Mouse (Mus musculus) adrenal gland, postnatal 10 days (tissue): ENCODE measurements around the gene Isca2. TPM values are rescaled to one million over a fixed set of nuclear protein-coding genes. Genes with fewer than 3 reads are reported as not detected.

ENCODE experiments used
- DNase-seq: peaks from one replicate; pipeline ENCODE4 v3.0.0; 2021; ENCODE audit warnings: mixed read lengths
- total RNA-seq, 2 experiments: library from RNA; stranded (reverse); gene quantifications; 2 replicates each; pipeline ENCODE4 v1.2.3; 2021

Isca2 gene
- total RNA-seq, 2 experiments from 2014 or later: 94.6 to 121 TPM

DNA sequence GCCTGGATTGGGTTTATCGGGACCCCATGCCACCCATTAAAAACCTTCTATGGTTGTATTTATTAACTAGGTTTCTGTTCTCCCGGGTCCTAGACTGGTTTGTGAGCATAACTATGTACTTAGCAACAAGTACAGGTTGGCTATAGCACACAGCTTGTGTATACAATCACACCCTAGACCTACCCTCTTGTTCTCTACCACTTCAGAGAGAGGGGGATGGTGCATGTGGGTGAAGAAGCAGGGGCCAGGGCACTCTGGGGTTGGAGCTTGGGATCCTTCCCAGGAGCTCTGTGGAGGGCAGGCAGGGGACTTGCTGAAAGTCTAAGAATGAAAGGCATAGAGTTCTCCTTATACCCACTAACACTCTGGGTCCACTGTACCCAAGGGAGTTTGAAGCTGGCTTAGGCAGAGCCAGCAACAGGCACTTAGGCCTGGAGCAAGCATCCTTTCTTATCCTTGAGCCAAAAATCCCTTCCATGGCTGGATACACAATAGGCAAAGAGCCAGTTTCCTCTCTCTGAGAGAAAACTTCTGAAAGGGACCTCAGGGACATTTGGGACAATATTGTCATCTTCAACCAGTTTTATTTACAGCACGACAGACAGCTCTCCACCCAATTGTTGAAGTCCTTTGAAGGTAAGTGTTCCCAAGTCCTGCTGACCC, 41.7 kb downstream of the Isca2 start:
- DNase-seq: peak; percentile 29

DNA sequence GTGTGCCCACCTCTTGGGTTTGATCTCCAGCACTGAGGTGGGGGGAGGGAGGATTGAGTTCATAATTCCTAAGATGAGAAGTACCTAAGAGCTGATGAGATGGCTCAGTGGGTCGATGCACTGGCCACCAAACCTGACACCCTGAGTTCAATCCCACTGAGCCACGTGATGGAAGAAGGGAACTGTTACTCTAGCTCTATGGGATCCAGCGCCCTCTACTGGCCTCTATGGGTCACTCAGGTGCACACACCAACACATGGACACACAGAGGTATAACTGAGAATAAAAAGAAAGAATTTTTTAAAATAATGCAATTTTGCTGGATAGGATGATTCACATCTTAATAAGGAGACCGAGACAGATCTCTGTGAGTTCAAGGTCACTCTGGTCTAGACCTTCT, 45.4 kb downstream of the Isca2 start:
- no peak for DNase-seq

DNA sequence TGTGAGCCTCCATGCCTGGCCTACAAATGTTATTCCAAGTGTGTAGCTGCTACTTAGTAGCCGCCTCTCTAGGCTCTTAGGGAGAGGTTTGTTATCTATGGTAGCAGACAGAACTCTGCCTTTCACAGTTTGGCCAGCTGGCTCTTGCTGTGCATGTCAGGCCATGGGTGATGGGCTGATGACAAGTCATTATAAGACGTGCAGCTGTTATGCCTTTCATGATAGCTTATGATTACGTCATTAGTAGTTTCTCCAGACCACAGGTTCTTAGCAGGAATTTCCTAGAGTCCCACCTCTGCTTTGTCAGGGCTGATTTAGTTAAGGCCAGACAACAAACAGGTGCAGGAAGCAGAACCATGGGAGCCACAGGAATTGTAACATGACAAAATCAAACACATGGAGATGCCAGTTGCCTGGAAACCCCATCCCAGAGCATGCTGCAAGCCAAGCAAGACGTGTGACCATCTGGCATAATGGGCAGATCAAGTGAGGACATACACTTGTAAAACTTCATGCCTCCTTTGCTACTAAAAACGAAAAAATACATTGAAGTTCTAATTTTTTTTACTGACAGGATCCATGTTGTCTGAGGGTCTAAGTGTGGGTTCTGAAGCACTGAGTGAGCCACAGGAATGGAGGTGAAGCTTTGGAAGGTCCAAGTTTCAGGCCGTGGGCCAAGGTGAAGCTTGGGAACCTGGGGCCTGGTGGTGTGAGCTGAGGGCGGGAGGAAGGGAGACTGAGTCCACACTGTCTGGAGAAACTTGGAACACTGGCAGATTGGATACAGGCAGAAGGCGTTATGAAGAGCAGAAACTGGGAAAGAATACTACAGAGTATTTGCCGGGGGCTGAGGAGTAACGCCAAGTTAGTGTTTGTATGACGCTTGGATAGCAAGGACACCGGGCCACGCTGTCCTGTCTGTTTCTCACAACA, 46.5 kb downstream of the Isca2 start:
- no peak for DNase-seq

DNA sequence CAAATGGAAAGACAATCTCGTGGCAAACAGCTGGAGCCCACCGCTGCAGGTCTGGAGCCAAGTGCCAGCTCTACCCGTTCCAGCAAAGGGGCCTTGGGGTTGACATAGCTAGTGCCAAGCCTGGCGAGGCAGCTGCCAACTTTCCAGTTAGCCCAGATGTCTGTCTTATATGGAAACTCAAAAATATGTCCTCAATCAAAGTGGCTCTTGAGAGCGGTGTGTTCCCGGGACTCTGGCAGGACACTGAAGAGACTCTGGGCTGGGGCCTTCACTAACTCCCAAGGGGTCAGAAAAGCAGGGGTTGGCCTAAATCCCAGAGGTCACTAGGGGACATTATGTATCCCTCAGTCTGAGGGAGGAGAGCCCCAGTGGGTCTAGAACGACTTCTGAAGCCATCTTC, 50.5 kb downstream of the Isca2 start:
- peak; percentile 44 for DNase-seq

DNA sequence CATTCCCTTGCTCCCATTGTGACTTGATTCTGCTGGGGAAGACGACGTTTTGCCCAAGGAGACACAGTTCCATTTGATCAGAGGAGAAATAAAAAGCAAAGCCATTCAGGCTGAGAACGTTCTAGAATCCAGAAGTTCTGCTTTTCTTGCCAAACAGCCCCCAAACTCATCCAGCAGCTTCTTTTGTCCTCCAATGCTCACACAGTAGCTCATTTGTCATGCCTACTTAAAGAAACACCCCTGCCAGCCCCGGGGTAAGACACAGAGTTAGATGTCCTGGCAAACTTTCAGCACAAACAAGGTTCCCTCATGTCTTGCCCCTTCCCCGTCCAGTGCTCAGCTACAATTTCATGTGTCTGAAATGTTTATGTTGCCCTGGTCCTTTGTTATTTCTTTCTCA, 51.2 kb downstream of the Isca2 start:
- DNase-seq: no peak

Other genes with a start within 250 kb of the Isca2 start
- not detected for gene Vsx2, start 203.5 kb upstream of the Isca2 start, total RNA-seq
- gene Abcd4, start 155.8 kb upstream of the Isca2 start, total RNA-seq: 10 to 100 TPM in 1 of 2 experiments, 1 to 10 TPM in 1; 10.0 to 14.6 TPM
- gene Vrtn, start 132.2 kb upstream of the Isca2 start, total RNA-seq: not detected
- gene Syndig1l, start 74.4 kb upstream of the Isca2 start, total RNA-seq: under 1 TPM in 1 of 2 experiments, not detected in 1; 0.27 TPM
- gene Npc2, start 99 bp upstream of the Isca2 start, total RNA-seq: 10 to 100 TPM; 65.4 to 69.5 TPM
- 10 to 100 TPM; 11.4 to 13.6 TPM for gene Ltbp2, start 103.3 kb downstream of the Isca2 start, total RNA-seq
- 100 to 1,000 TPM in 1 of 2 experiments, 10 to 100 TPM in 1; 98.8 to 111 TPM for gene Fcf1, start 197.6 kb downstream of the Isca2 start, total RNA-seq
- 10 to 100 TPM; 30.7 to 41.3 TPM for gene Arel1, start 197.6 kb downstream of the Isca2 start, total RNA-seq
- gene Ylpm1, start 223.1 kb downstream of the Isca2 start, total RNA-seq: 10 to 100 TPM; 35.3 to 58.0 TPM